Mouse (Mus musculus) myocyte (in vitro differentiated cells): ENCODE data around the gene Fancl. TPM values are rescaled to one million over a fixed set of nuclear protein-coding genes. Genes with fewer than 3 reads are reported as not detected.
"Not testable (repeated sequence)": the region's sequence is repeated elsewhere in the genome, so short reads cannot be mapped to it uniquely, and the experiment has no call there.

Experiments
- H3K27me3 ChIP-seq: one replicate; pipeline ENCODE4 v1.6.1; 2011; ENCODE audit not compliant: control insufficient read depth, insufficient read depth, insufficient read length
- H3K36me3 ChIP-seq: one replicate; pipeline ENCODE4 v1.6.1; 2011; ENCODE audit not compliant: control insufficient read depth, insufficient read depth
- H3K4me2 ChIP-seq: one replicate; pipeline ENCODE4 v1.6.1; 2011; ENCODE audit warnings: low read depth, control low read depth
- H3K4me3 ChIP-seq: one replicate; pipeline ENCODE4 v1.5.1; 2011; ENCODE audit warnings: mild to moderate bottlenecking, control low read depth, moderate library complexity
- H3K79me2 ChIP-seq: one replicate; pipeline ENCODE4 v1.6.1; 2011; ENCODE audit not compliant: control insufficient read depth, insufficient read depth
- H3ac ChIP-seq: one replicate; pipeline ENCODE4 v1.6.1; 2011; ENCODE audit not compliant: control insufficient read depth, insufficient read length
- CEBPB ChIP-seq: IDR thresholded peaks from 2 replicates; pipeline ENCODE4 v1.6.1; 2011; ENCODE audit warnings: mild to moderate bottlenecking, moderate library complexity; ENCODE audit not compliant: poor library complexity, insufficient read depth, severe bottlenecking
- E2F4 ChIP-seq: IDR thresholded peaks from one replicate; pipeline ENCODE4 v1.6.1; 2011; ENCODE audit warnings: mild to moderate bottlenecking, control low read depth, moderate library complexity; ENCODE audit not compliant: insufficient read depth
- MAX ChIP-seq: IDR thresholded peaks from one replicate; pipeline ENCODE4 v1.6.1; 2011; ENCODE audit warnings: low read depth, mild to moderate bottlenecking, control low read depth
- MYOD1 ChIP-seq, 3 experiments: IDR thresholded peaks; one replicate each; pipeline ENCODE4 v1.6.1; 2011; ENCODE audit warnings: control low read depth in 2 of 3, low read depth in 2 of 3, mild to moderate bottlenecking in 2 of 3, moderate library complexity in 1 of 3; ENCODE audit not compliant: insufficient read length in 2 of 3, control insufficient read depth in 1 of 3
- MYOG ChIP-seq, 3 experiments: IDR thresholded peaks; one replicate each; pipeline ENCODE4 v1.6.1; 2011; ENCODE audit warnings: control low read depth in 2 of 3, low read depth in 2 of 3, mild to moderate bottlenecking in 2 of 3; ENCODE audit not compliant: insufficient read length in 2 of 3, control insufficient read depth in 1 of 3, insufficient read depth in 1 of 3
- POLR2A ChIP-seq: IDR thresholded peaks from one replicate; pipeline ENCODE4 v1.6.1; 2011; ENCODE audit warnings: low read depth, mild to moderate bottlenecking, control low read depth, moderate library complexity; ENCODE audit not compliant: insufficient read length
- POLR2AphosphoS2 ChIP-seq: IDR thresholded peaks from one replicate; pipeline ENCODE4 v1.6.1; 2011; ENCODE audit warnings: low read depth, control low read depth; ENCODE audit not compliant: insufficient read length
- REST ChIP-seq: IDR thresholded peaks from one replicate; pipeline ENCODE4 v1.6.1; 2011; ENCODE audit warnings: mild to moderate bottlenecking, control low read depth, moderate library complexity; ENCODE audit not compliant: insufficient read depth, insufficient read length
- SRF ChIP-seq: IDR thresholded peaks from one replicate; pipeline ENCODE4 v1.6.1; 2011; ENCODE audit warnings: low read depth; ENCODE audit not compliant: control insufficient read depth, insufficient read length
- TCF12 ChIP-seq: IDR thresholded peaks from one replicate; pipeline ENCODE4 v1.6.1; 2011; ENCODE audit warnings: mild to moderate bottlenecking, control low read depth; ENCODE audit not compliant: poor library complexity, insufficient read depth, severe bottlenecking
- TCF3 ChIP-seq: IDR thresholded peaks from one replicate; pipeline ENCODE4 v1.6.1; 2011; ENCODE audit warnings: low read depth, control low read depth; ENCODE audit not compliant: insufficient read length
- USF1 ChIP-seq: IDR thresholded peaks from one replicate; pipeline ENCODE4 v1.6.1; 2011; ENCODE audit warnings: low read depth, mild to moderate bottlenecking, control low read depth, moderate library complexity
- polyA plus RNA-seq: library from polyadenylated mRNA; unstranded; fragments of >200 nt; fragmentation: generic; extraction: Trizol; gene quantifications from one replicate; pipeline ENCODE4 v1.2.1, GENCODE M21; 2012; ENCODE audit warnings: missing spikeins

The Fancl gene
- polyA plus RNA-seq: 9.8 TPM

DNA sequence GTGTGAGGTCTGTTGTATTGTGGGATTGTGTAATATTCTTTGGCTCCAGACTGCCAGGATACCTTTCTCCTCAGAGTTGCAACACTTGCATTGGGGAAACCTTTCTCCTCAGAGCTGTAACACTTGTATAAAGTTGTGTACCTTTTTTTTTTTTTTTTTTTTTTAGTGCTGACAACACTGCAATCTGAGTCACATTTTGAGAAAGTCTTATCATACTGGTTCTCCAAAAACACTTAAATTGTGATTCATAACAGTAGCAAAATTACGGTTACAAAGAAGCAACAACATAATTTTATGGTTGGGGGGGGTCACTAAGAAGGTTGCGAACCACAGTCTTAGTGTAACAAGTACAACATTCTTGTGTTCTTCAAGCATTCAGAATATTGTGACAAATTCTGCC, at the start of gene Fancl:
Fancl (plus strand) TSS at position 165 of the 400 bp plus-strand sequence.
- TF ChIP-seq TCF3: no peak
- H3K36me3 ChIP-seq: no peaks in the 10 kb centered on the region
- H3K4me2 ChIP-seq: peak within 1 kb of the TSS; percentile 75
- H3K79me2 ChIP-seq: no peaks in the 10 kb centered on the region
- no peak within 1 kb of the TSS for H3ac ChIP-seq
- peak within 1 kb of the TSS; percentile 45 for H3K4me3 ChIP-seq
- no peaks in the 10 kb centered on the region for H3K27me3 ChIP-seq

GRCm38 (mm10) chr11:26336848-26337247, 49.1 kb upstream of the Fancl start:
- Histone ChIP-seq H3K4me2 (no peak overlapping the region), H3K4me3 (no peak overlapping the region), H3K27me3 (no peaks in the 10 kb centered on the region), H3K36me3 (no peaks in the 10 kb centered on the region), H3ac (no peak overlapping the region), H3K79me2 (no peaks in the 10 kb centered on the region)
- TF ChIP-seq MAX (no peak), CEBPB (no peak), TCF3 (no peak), SRF (no peak), POLR2A (no peak), E2F4 (no peak), TCF12 (no peak), POLR2AphosphoS2 (no peak), MYOD1 (IDR thresholded peaks at IDR 0.05; ENCODE audit: control insufficient read depth in 1 of 3, insufficient read length in 2 of 3, low read depth in 2 of 3) (no peak), USF1 (no peak), REST (no peak), MYOG (IDR thresholded peaks at IDR 0.05; ENCODE audit: control insufficient read depth in 1 of 3, insufficient read depth in 1 of 3, insufficient read length in 2 of 3, low read depth in 2 of 3) (no peak)

DNA sequence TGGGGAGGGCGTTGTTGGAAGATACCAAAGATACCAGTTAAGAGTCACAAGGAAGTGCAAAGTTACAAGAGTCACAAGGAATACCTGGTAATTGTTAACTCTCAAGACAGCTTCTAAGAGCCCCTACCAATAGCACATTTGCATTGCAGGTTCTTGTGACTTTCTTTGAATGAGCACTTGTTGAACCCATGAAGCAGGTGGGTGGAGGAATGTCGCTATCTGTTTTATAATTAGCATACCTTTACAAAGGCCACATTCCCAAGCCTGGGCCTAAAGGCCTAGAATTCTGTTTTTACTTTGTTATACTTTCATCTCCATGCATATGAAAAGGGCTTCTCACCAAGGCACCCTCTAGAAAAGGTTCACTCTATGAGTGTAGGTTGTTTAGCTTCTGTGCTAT, 15.8 kb upstream of the Fancl start:
- H3ac ChIP-seq, H3K27me3 ChIP-seq, H3K4me2 ChIP-seq, H3K36me3 ChIP-seq, H3K79me2 ChIP-seq, H3K4me3 ChIP-seq: not testable (repeated sequence)

- H3K4me3 ChIP-seq, H3ac ChIP-seq, H3K36me3 ChIP-seq, H3K4me2 ChIP-seq, H3K79me2 ChIP-seq, H3K27me3 ChIP-seq: not testable (repeated sequence)
These were observed 14.0 kb upstream of the Fancl start for GRCm38 (mm10) chr11:26371980-26372379.

DNA sequence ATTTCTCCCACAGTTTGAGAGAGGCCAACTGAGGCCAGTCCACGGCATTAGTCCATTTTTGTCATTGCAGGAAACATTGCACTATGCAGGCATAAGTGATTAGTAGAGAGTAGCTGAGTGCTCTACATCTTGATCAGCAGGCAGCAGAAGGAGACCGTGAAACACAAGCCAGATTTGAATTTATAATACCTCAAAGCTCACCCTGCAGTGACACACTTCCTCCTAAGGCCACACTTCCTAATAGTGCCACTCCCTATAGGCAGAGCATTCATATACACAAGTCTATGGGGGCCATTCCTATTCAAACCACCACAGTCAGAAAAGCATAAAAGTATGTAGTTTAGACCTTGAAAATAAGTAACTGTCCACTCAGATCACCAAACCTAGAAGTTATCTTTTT, 11.8 kb upstream of the Fancl start:
- H3K27me3 ChIP-seq: no peaks in the 10 kb centered on the region
- H3K4me2 ChIP-seq: no peak overlapping the region
- H3K79me2 ChIP-seq: no peaks in the 10 kb centered on the region
- H3K36me3 ChIP-seq: no peaks in the 10 kb centered on the region
- H3ac ChIP-seq: no peak overlapping the region
- TF ChIP-seq CEBPB (no peak), MYOD1 (IDR thresholded peaks at IDR 0.05; ENCODE audit: control insufficient read depth in 1 of 3, insufficient read length in 2 of 3, low read depth in 2 of 3) (no peak), E2F4 (no peak), POLR2A (no peak), SRF (no peak)
- H3K4me3 ChIP-seq: no peak overlapping the region

DNA sequence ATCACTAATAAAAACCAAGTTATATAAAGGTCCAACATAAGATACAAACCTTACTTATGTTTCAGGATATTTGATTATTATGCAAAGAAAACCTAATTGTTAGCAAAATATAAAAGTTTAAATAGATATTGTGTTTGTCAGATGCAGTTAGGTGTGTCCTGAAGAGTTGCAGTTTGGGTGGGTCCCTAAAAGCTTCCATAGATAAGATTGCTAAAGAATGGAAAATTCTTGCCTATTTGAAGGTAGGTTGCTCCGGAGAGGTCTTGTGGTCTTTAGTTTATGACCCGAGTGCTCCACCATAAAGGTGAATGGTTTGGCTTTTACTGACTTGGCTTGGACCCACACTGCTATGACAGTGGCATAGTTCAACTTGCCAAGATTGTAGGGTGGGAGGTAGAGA, 7.9 kb upstream of the Fancl start:
- H3K4me2 ChIP-seq: no peak overlapping the region
- no peaks in the 10 kb centered on the region for H3K27me3 ChIP-seq
- no peaks in the 10 kb centered on the region for H3K36me3 ChIP-seq
- H3K79me2 ChIP-seq: no peaks in the 10 kb centered on the region
- no peak for TF ChIP-seq E2F4
- no peak for TF ChIP-seq MYOD1 (IDR thresholded peaks at IDR 0.05; ENCODE audit: control insufficient read depth in 1 of 3, insufficient read length in 2 of 3, low read depth in 2 of 3)
- TF ChIP-seq USF1: no peak
- TF ChIP-seq TCF12: no peak
- no peak for TF ChIP-seq SRF
- no peak for TF ChIP-seq POLR2AphosphoS2
- no peak for TF ChIP-seq CEBPB
- TF ChIP-seq TCF3: no peak
- TF ChIP-seq REST: no peak
- H3ac ChIP-seq: no peak overlapping the region
- no peak overlapping the region for H3K4me3 ChIP-seq
